ENCODE assay signal across 8 mouse cellular contexts in the genomic region with DNA sequence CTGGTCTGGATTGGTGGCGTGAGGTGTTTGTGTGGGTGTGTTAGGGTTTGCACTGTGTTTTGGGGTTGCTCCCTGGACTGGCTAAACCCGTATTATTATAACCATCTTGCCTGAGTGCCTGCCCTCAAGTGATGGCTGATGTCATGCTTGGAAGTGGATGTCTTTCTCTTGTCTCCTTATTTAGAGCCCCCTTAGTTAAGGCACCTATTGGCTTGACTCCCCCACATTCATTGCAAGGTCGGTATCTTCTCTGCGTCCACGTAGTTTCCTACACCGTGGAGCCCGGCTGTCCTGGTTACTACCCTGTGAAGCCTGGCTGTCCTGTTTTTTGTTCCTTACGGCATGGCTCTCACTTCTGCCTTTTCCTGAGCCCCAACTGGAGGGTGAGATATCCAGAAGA. TPM values are rescaled to one million over a fixed set of nuclear protein-coding genes. Genes with fewer than 3 reads are reported as not detected.
DNase-seq lines count a peak whose midpoint lies in the region; ATAC-seq and TF ChIP-seq lines count a peak whose summit lies in the region.

No protein-coding gene starts in this region.

- no peaks in the 10 kb centered on the region for H3K27me3 ChIP-seq in heart, embryonic 13.5 days (replicated peaks)
- H3K27me3 ChIP-seq in G1E (ENCODE audit: insufficient read depth, low read length): no peaks in the 10 kb centered on the region; the same call in 1 of the 2 replicates
- H3K27me3 ChIP-seq in heart, embryonic 16.5 days (ENCODE audit: control insufficient read depth, insufficient read depth, low read length): no peaks in the 10 kb centered on the region
- H3K27me3 ChIP-seq in liver, postnatal 0 days (ENCODE audit: insufficient read depth, low read length): no peaks in the 10 kb centered on the region

- H3K36me3 ChIP-seq in heart, embryonic 13.5 days: peaks cover 50% of the 10 kb centered on the region
- H3K36me3 ChIP-seq in G1E (replicated peaks): peaks cover 60% of the 10 kb centered on the region
- H3K36me3 ChIP-seq in heart, embryonic 16.5 days (ENCODE audit: control insufficient read depth, insufficient read depth): peaks cover 28% of the 10 kb centered on the region
- H3K36me3 ChIP-seq in liver, postnatal 0 days (replicated peaks; ENCODE audit: insufficient read depth, low read length): peaks cover 45% of the 10 kb centered on the region

- ATAC-seq in heart, embryonic 13.5 days (ENCODE audit: extremely low read depth, insufficient number of reproducible peaks, low FRiP score, low TSS enrichment): no peak
- no peak for ATAC-seq in G1E (ENCODE audit: extremely low read depth, insufficient number of reproducible peaks, low FRiP score, poor library complexity, severe bottlenecking)
- ATAC-seq in heart, embryonic 16.5 days (replicated peaks; ENCODE audit: extremely low read depth, insufficient read depth, low FRiP score): no peak
- ATAC-seq in liver, postnatal 0 days: no peak
- ATAC-seq in cerebellum, adult (ENCODE audit: insufficient number of reproducible peaks, low FRiP score, low TSS enrichment): no peak

- H3K9me3 ChIP-seq in heart, embryonic 13.5 days: no peaks in the 10 kb centered on the region
- H3K9me3 ChIP-seq in G1E (replicated peaks): no peaks in the 10 kb centered on the region
- no peaks in the 10 kb centered on the region for H3K9me3 ChIP-seq in heart, embryonic 16.5 days (replicated peaks; ENCODE audit: control insufficient read depth, low read length)
- no peaks in the 10 kb centered on the region for H3K9me3 ChIP-seq in liver, postnatal 0 days (ENCODE audit: low read length)

- peak overlapping the region; percentile 92 for H3K4me3 ChIP-seq in heart, embryonic 13.5 days
- H3K4me3 ChIP-seq in G1E (ENCODE audit: low read depth, low read length): peak overlapping the region; percentile 91
- H3K4me3 ChIP-seq in heart, embryonic 16.5 days (ENCODE audit: low read length): peak overlapping the region; percentile 91
- peak overlapping the region; percentile 99 for H3K4me3 ChIP-seq in liver, postnatal 0 days (ENCODE audit: low read depth, low read length)

- no peak for TF ChIP-seq EP300 in liver, postnatal 0 days (IDR thresholded peaks at IDR 0.05; ENCODE audit: low read depth)

- H3K4me2 ChIP-seq in heart, embryonic 13.5 days: peak overlapping the region; percentile 99
- peak overlapping the region; percentile 96 for H3K4me2 ChIP-seq in heart, embryonic 16.5 days (ENCODE audit: low read depth, low read length)
- peak overlapping the region; percentile 98 for H3K4me2 ChIP-seq in liver, postnatal 0 days (ENCODE audit: low read depth, low read length)

- intact Hi-C loops in heart, postnatal 25 days (cut with DNase I): loop anchor here (5.0 kb wide), 1 partner anchor 34 kb away; a partner anchor contains a TSS

- 29% methylated on average over 8 of the region's 8 CpGs for WGBS in heart, embryonic 13.5 days
- WGBS in heart, embryonic 16.5 days: 28% methylated on average over 8 of the region's 8 CpGs
- 37% methylated on average over 8 of the region's 8 CpGs for WGBS in liver, postnatal 0 days (ENCODE audit: insufficient replicate concordance)

- peak overlapping the region; percentile 98 for H3K9ac ChIP-seq in heart, embryonic 13.5 days
- H3K9ac ChIP-seq in heart, embryonic 16.5 days (ENCODE audit: low read length): peak overlapping the region; percentile 96
- peak overlapping the region; percentile 97 for H3K9ac ChIP-seq in liver, postnatal 0 days (replicated peaks)

- peaks cover 37% of the 10 kb centered on the region for H3K4me1 ChIP-seq in heart, embryonic 13.5 days
- H3K4me1 ChIP-seq in G1E (ENCODE audit: insufficient read depth, low read depth, low read length): peaks cover 79% of the 10 kb centered on the region
- peaks cover 29% of the 10 kb centered on the region for H3K4me1 ChIP-seq in heart, embryonic 16.5 days (ENCODE audit: control insufficient read depth, insufficient read depth, low read length)
- peaks cover 37% of the 10 kb centered on the region for H3K4me1 ChIP-seq in liver, postnatal 0 days (ENCODE audit: insufficient read depth)

- no peak for TF ChIP-seq CTCF in G1E (IDR thresholded peaks at IDR 0.05; ENCODE audit: low read depth, low read length)
- no peak for TF ChIP-seq CTCF in liver, postnatal 0 days (IDR thresholded peaks at IDR 0.05; ENCODE audit: low read depth)

- no peak for DNase-seq in heart, postnatal 25 days (ENCODE audit: low spot score)
- no peak for DNase-seq in G1E (ENCODE audit: low spot score)
- DNase-seq in liver, postnatal 0 days: no peak
- no peak for DNase-seq in adrenal gland, adult 8-10 months
- no peak for DNase-seq in urinary bladder, adult 2 months (ENCODE audit: low spot score)

- H3K27ac ChIP-seq in heart, embryonic 13.5 days (replicated peaks): peak overlapping the region; percentile 29; the same call in 1 of the 2 replicates
- H3K27ac ChIP-seq in heart, embryonic 16.5 days (ENCODE audit: low read length): peak overlapping the region; percentile 98; the same call in 1 of the 2 replicates
- H3K27ac ChIP-seq in liver, postnatal 0 days (ENCODE audit: low read depth): peak overlapping the region; percentile 1; the same call in 1 of the 2 replicates

RNA-seq across cellular contexts. Expression of a gene that starts 2.2 kb away (rescaled TPM):
- 57.5 and 67.0 TPM in 2 replicates for polyA plus RNA-seq in heart, embryonic 13.5 days (2015; fragmentation: Nextera tagmentation; extraction: Ambion mirVana)
- total RNA-seq in heart, postnatal 25 days (2021): 100 to 1,000 TPM; 111 to 116 TPM
- 235 and 241 TPM in 2 replicates for total RNA-seq in G1E (2014; fragmentation: Nextera tagmentation)
- 326 and 362 TPM in 2 replicates for total RNA-seq in G1E (2017)
- 188 and 219 TPM in 2 replicates for polyA plus RNA-seq in G1E (2012)
- 50.6 and 63.0 TPM in 2 replicates for polyA plus RNA-seq in heart, embryonic 16.5 days (2015; fragmentation: Nextera tagmentation; extraction: Ambion mirVana)
- polyA plus RNA-seq in liver, postnatal 0 days (2015; fragmentation: Nextera tagmentation; extraction: Ambion mirVana): 20.0 and 24.5 TPM in 2 replicates
- 100 to 1,000 TPM; 140 to 272 (median 202) TPM for total RNA-seq in adrenal gland, adult 8-10 months (2022)
- 43.1 and 78.9 TPM in 2 replicates for polyA plus RNA-seq in urinary bladder, adult 2 months (2012; rRNA removed)

RNA-seq across cellular contexts. Expression of a gene that starts 30.2 kb away (rescaled TPM):
- polyA plus RNA-seq in heart, embryonic 13.5 days (2015; fragmentation: Nextera tagmentation; extraction: Ambion mirVana): 0.24 and 0.63 TPM in 2 replicates
- total RNA-seq in heart, postnatal 25 days (2021): not detected
- total RNA-seq in G1E (2014; fragmentation: Nextera tagmentation) (0.83 and 2.3 TPM in 2 replicates), G1E (2017) (2.4 and 2.6 TPM in 2 replicates)
- 0.83 and 1.4 TPM in 2 replicates for polyA plus RNA-seq in G1E (2012)
- 0.55 and 1.6 TPM in 2 replicates for polyA plus RNA-seq in heart, embryonic 16.5 days (2015; fragmentation: Nextera tagmentation; extraction: Ambion mirVana)
- polyA plus RNA-seq in liver, postnatal 0 days (2015; fragmentation: Nextera tagmentation; extraction: Ambion mirVana): 0.57 and 0.85 TPM in 2 replicates
- total RNA-seq in adrenal gland, adult 8-10 months (2022): 1 to 10 TPM in 1 of 4 experiments, under 1 TPM in 3; 0.73 to 1.3 (median 0.83) TPM
- polyA plus RNA-seq in urinary bladder, adult 2 months (2012; rRNA removed): 2.9 and 4.2 TPM in 2 replicates

RNA-seq across cellular contexts. Expression of a gene that starts 33.8 kb away (rescaled TPM):
- 42.7 and 48.1 TPM in 2 replicates for polyA plus RNA-seq in heart, embryonic 13.5 days (2015; fragmentation: Nextera tagmentation; extraction: Ambion mirVana)
- 10 to 100 TPM; 19.4 to 20.0 TPM for total RNA-seq in heart, postnatal 25 days (2021)
- total RNA-seq in G1E (2014; fragmentation: Nextera tagmentation): 56.9 and 61.0 TPM in 2 replicates
- 87.7 and 89.2 TPM in 2 replicates for total RNA-seq in G1E (2017)
- 53.4 and 90.0 TPM in 2 replicates for polyA plus RNA-seq in G1E (2012)
- polyA plus RNA-seq in heart, embryonic 16.5 days (2015; fragmentation: Nextera tagmentation; extraction: Ambion mirVana): 45.0 and 45.8 TPM in 2 replicates
- polyA plus RNA-seq in liver, postnatal 0 days (2015; fragmentation: Nextera tagmentation; extraction: Ambion mirVana): 23.2 and 24.8 TPM in 2 replicates
- 10 to 100 TPM; 41.6 to 48.8 (median 43.4) TPM for total RNA-seq in adrenal gland, adult 8-10 months (2022)
- polyA plus RNA-seq in urinary bladder, adult 2 months (2012; rRNA removed): 23.1 TPM in 2 replicates

RNA-seq across cellular contexts. Expression of a gene that starts 47.1 kb away (rescaled TPM):
- polyA plus RNA-seq in heart, embryonic 13.5 days (2015; fragmentation: Nextera tagmentation; extraction: Ambion mirVana): 9.4 and 9.5 TPM in 2 replicates
- 10 to 100 TPM in 1 of 2 experiments, 1 to 10 TPM in 1; 7.1 to 12.0 TPM for total RNA-seq in heart, postnatal 25 days (2021)
- total RNA-seq in G1E (2014; fragmentation: Nextera tagmentation) (20.4 and 25.1 TPM in 2 replicates), G1E (2017) (12.3 and 14.5 TPM in 2 replicates)
- 26.9 and 31.7 TPM in 2 replicates for polyA plus RNA-seq in G1E (2012)
- 11.7 and 13.2 TPM in 2 replicates for polyA plus RNA-seq in heart, embryonic 16.5 days (2015; fragmentation: Nextera tagmentation; extraction: Ambion mirVana)
- polyA plus RNA-seq in liver, postnatal 0 days (2015; fragmentation: Nextera tagmentation; extraction: Ambion mirVana): 4.2 and 4.8 TPM in 2 replicates
- total RNA-seq in adrenal gland, adult 8-10 months (2022): 10 to 100 TPM; 15.2 to 60.0 (median 37.1) TPM
- 28.6 and 29.0 TPM in 2 replicates for polyA plus RNA-seq in urinary bladder, adult 2 months (2012; rRNA removed)

RNA-seq across cellular contexts. Expression of a gene that starts 48.5 kb away (rescaled TPM):
- polyA plus RNA-seq in heart, embryonic 13.5 days (2015; fragmentation: Nextera tagmentation; extraction: Ambion mirVana): 5.4 and 6.6 TPM in 2 replicates
- 1 to 10 TPM; 2.5 to 4.1 TPM for total RNA-seq in heart, postnatal 25 days (2021)
- total RNA-seq in G1E (2014; fragmentation: Nextera tagmentation) (11.8 and 16.1 TPM in 2 replicates), G1E (2017) (4.7 and 8.1 TPM in 2 replicates)
- 6.4 and 9.4 TPM in 2 replicates for polyA plus RNA-seq in G1E (2012)
- polyA plus RNA-seq in heart, embryonic 16.5 days (2015; fragmentation: Nextera tagmentation; extraction: Ambion mirVana): 8.0 TPM in 2 replicates
- 1.3 and 2.0 TPM in 2 replicates for polyA plus RNA-seq in liver, postnatal 0 days (2015; fragmentation: Nextera tagmentation; extraction: Ambion mirVana)
- 10 to 100 TPM in 1 of 4 experiments, 1 to 10 TPM in 3; 6.9 to 12.1 (median 9.1) TPM for total RNA-seq in adrenal gland, adult 8-10 months (2022)
- 23.5 and 24.7 TPM in 2 replicates for polyA plus RNA-seq in urinary bladder, adult 2 months (2012; rRNA removed)

Comparison
In these comparisons a context has a peak if more than half of its experiments do, and no peak if none do; other contexts are left out.
1. H3K27ac ChIP-seq: peak in every context shown above with its lines; median percentile 98 in heart, embryonic 16.5 days; 29 in heart, embryonic 13.5 days; 1 in liver, postnatal 0 days.